Mouse (Mus musculus) embryonic facial prominence, embryonic 10.5 days (tissue): ENCODE measurements at regions not wholly inside any gene's neighbourhood (a gene's known extent, or its start where the extent isn't known, plus 50 kb on each side); places are given as distances from the start of the nearest gene placed in this dataset.

Experiments used
- DNase-seq: peaks from one replicate; pipeline ENCODE4 v3.0.0-alpha.2; 2017; ENCODE audit warnings: low spot score
- H3K27ac ChIP-seq: fragments of 300-500 bp; sonication (generic); replicated peaks from 2 replicates; pipeline ENCODE4 v1.5.1; 2016; ENCODE audit warnings: mild to moderate bottlenecking
- H3K27me3 ChIP-seq: fragments of 300-500 bp; sonication (generic); replicated peaks from 2 replicates; pipeline ENCODE4 v1.6.1; 2016; ENCODE audit warnings: low read depth, mild to moderate bottlenecking; ENCODE audit not compliant: poor library complexity, severe bottlenecking
- H3K36me3 ChIP-seq: fragments of 300-500 bp; sonication (generic); replicated peaks from 2 replicates; pipeline ENCODE4 v1.6.1; 2016; ENCODE audit warnings: mild to moderate bottlenecking, moderate library complexity
- H3K4me1 ChIP-seq: fragments of 300-500 bp; sonication (generic); 2 replicates; pipeline ENCODE4 v1.6.1; 2016
- H3K4me3 ChIP-seq: fragments of 300-500 bp; sonication (generic); 2 replicates; pipeline ENCODE4 v1.5.1; 2016; ENCODE audit warnings: mild to moderate bottlenecking, moderate library complexity
- H3K9me3 ChIP-seq: fragments of 300-500 bp; sonication (generic); 2 replicates; pipeline ENCODE4 v1.6.1; 2016; ENCODE audit warnings: mild to moderate bottlenecking
- WGBS: fragments of 180-500 bp; shearing (Covaris S2); methylation state at CpG from one replicate; pipeline ENCODE4 v1.1.7; 2016; 5-methylcytosine and 5-hydroxymethylcytosine counted together

DNA sequence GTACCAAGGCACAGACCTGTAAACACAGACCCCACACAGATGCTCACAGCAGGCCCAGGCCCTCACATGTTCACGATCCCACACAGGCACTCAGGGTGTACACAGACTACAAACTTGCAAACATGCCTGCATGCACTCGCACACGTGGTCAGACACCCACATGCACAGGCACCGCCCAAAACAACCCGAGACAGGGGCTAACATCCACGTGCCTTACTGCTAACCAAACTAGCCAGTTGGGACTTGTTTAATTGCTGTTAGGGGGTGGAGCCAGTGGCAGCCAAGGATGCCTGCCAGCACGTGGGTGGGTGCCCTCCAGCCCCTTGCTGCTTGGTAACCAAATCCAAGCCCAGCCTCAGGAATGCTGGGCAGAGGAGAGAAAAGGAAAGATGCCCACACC lies 116.6 kb upstream of the Ccnd1 start:
- WGBS: 58% methylated on average over 7 of the region's 7 CpGs
- Histone ChIP-seq H3K9me3 (peaks cover 6% of the 10 kb centered on the region; the same call in 1 of the 2 replicates), H3K36me3 (no peaks in the 10 kb centered on the region), H3K4me3 (no peak overlapping the region), H3K27ac (no peak overlapping the region), H3K4me1 (peaks cover 8% of the 10 kb centered on the region; the same call in 1 of the 2 replicates), H3K27me3 (no peaks in the 10 kb centered on the region)
- DNase-seq: no peak

DNA sequence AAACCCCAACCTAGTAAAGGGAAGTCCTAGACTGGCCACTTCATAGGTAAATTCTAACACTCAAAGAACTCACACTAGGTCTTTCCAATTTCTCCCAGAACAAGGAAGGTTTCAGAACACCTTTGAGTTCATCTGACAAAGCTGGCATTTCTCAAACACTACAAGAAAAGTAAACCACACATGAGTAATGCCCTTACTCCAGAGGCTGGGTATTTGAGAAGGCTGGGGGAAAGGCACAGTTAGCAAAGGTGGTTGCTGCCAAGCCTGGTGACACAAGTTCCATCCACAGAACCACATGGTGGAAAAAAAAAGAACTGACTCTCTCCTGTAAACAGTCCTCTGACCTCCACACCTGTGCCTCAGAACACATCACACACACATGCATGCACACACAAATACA lies 111.9 kb upstream of the Ccnd1 start:
- Histone ChIP-seq H3K36me3 (no peaks in the 10 kb centered on the region), H3K9me3 (peaks cover 6% of the 10 kb centered on the region; the same call in 1 of the 2 replicates), H3K4me3 (no peak overlapping the region), H3K27me3 (no peaks in the 10 kb centered on the region), H3K4me1 (peaks cover 18% of the 10 kb centered on the region), H3K27ac (no peak overlapping the region)
- no peak for DNase-seq

- H3K4me3 ChIP-seq: no peak overlapping the region
- no peak overlapping the region for H3K27ac ChIP-seq
- H3K27me3 ChIP-seq: no peaks in the 10 kb centered on the region
- H3K36me3 ChIP-seq: no peaks in the 10 kb centered on the region
- H3K9me3 ChIP-seq: peaks cover 6% of the 10 kb centered on the region; the same call in 1 of the 2 replicates
- WGBS: 91% methylated on average over 3 of the region's 3 CpGs
- H3K4me1 ChIP-seq: peaks cover 11% of the 10 kb centered on the region
- DNase-seq: no peak
These were observed 111.0 kb upstream of the Ccnd1 start for GRCm38 (mm10) chr7:145050729-145051128.

DNA sequence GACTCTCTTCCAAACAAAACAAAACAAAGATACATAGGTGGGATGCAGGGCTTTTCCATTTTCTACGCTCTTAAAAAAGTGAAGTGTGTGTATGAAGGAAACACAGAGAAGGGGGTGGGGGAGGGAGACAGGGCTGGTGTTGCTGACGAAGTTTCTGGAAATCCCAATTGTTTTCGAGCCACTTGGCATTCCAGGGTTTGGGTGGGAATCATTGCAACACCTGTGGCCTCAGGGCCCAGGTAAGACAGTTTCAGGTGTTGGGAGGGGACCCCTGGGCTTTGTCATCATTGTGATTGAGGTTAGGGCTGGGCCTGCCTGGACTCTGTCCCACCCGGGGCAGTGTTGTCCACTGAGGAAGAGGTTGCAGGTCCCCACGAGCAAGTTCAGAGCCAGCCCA lies 108.8 kb upstream of the Ccnd1 start:
- no peak for DNase-seq
- WGBS: 80% methylated on average over 5 of the region's 5 CpGs
- H3K27me3 ChIP-seq: no peaks in the 10 kb centered on the region
- no peaks in the 10 kb centered on the region for H3K9me3 ChIP-seq
- H3K4me1 ChIP-seq: peaks cover 17% of the 10 kb centered on the region
- H3K36me3 ChIP-seq: no peaks in the 10 kb centered on the region
- H3K4me3 ChIP-seq: no peak overlapping the region
- no peak overlapping the region for H3K27ac ChIP-seq

- Histone ChIP-seq H3K36me3 (no peaks in the 10 kb centered on the region), H3K4me3 (no peak overlapping the region), H3K4me1 (peaks cover 19% of the 10 kb centered on the region), H3K9me3 (no peaks in the 10 kb centered on the region), H3K27ac (peak overlapping the region; percentile 57), H3K27me3 (no peaks in the 10 kb centered on the region)
- no peak for DNase-seq
- 66% methylated on average over 7 of the region's 7 CpGs for WGBS
These were observed 108.2 kb upstream of the Ccnd1 start for GRCm38 (mm10) chr7:145047771-145048480.

DNA sequence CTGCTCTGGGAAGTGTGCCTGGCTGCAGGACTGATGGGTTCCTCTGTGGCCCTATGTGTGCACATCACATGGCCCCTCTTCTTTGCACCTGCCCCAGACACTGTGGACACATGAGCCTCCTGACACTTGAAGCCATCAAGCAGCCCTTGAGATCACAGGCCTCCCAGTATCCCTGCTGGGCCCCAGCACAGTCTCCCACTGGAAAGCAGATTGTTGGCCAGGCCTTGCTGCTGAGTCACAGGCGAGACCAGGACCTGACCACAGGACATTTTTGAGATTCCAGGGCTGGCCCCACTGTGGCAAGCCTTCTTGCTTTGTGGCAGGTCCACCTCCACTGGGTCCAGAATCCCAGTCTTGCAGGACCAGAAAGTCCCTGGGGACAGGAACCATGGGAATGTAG lies 105.5 kb upstream of the Ccnd1 start:
- Histone ChIP-seq H3K4me1 (peaks cover 24% of the 10 kb centered on the region), H3K9me3 (no peaks in the 10 kb centered on the region), H3K36me3 (no peaks in the 10 kb centered on the region), H3K27ac (peak overlapping the region; percentile 15; the same call in 1 of the 2 replicates), H3K4me3 (no peak overlapping the region), H3K27me3 (no peaks in the 10 kb centered on the region)
- WGBS: 66% methylated on average over 1 of the region's 1 CpGs
- no peak for DNase-seq

DNA sequence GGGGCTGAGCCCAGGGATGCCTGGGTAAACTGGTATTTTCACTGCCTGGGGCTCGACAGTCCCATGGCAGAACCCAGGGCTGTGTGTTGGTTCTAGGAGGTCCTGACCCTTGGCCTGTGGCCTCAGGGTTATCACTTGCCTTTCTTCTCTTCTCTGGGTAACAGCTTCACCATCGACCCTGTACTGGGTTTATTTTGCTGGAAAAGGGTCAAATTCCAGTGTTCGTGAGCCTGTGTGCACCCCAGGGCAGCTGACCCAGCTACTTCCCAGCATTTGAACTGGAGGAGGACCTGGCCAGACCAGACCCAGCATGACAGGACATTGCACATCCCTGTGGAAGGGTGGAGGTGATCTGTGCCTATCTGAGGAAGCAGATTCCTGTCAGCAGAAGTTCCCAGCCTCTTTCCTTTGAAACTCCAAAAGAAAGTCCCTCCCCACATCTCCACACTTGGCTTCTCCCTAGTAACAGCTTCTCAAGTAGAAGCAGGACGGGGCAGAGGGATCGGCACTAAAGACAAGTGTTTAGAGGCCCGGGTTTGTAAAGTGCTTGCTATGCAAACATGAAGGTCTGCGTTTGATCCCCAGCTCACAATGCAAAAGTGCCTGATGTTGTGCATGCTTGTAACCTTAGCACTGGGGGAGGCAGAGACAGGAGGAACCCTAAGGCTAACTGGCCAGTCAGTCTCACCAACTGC lies 103.9 kb upstream of the Ccnd1 start:
- no peak overlapping the region for H3K4me3 ChIP-seq
- no peak overlapping the region for H3K27ac ChIP-seq
- H3K27me3 ChIP-seq: no peaks in the 10 kb centered on the region
- no peak for DNase-seq
- peaks cover 24% of the 10 kb centered on the region for H3K4me1 ChIP-seq
- 50% methylated on average over 7 of the region's 7 CpGs for WGBS
- no peaks in the 10 kb centered on the region for H3K36me3 ChIP-seq
- no peaks in the 10 kb centered on the region for H3K9me3 ChIP-seq

- DNase-seq: no peak
- peaks cover 4% of the 10 kb centered on the region; the same call in 1 of the 2 replicates for H3K27me3 ChIP-seq
These were observed 101.1 kb upstream of the Ccnd1 start for GRCm38 (mm10) chr7:145040871-145041270.

GRCm38 (mm10) chr7:145034385-145034784 lies 94.7 kb upstream of the Ccnd1 start:
- Histone ChIP-seq H3K36me3 (no peaks in the 10 kb centered on the region), H3K27ac (no peak overlapping the region), H3K4me1 (peaks cover 42% of the 10 kb centered on the region), H3K27me3 (peaks cover 25% of the 10 kb centered on the region), H3K9me3 (no peaks in the 10 kb centered on the region), H3K4me3 (no peak overlapping the region)
- WGBS: 58% methylated on average over 1 of the region's 1 CpGs
- no peak for DNase-seq

More at GRCm38 (mm10) chr7:145040871-145041270, 101.1 kb upstream of the Ccnd1 start:
- WGBS: 81% methylated on average over 8 of the region's 8 CpGs
- Histone ChIP-seq H3K4me1 (peaks cover 13% of the 10 kb centered on the region; the same call in 1 of the 2 replicates), H3K27ac (0 out of 2 replicates have a peak overlapping the region, but pooled peaks have one; percentile 20), H3K9me3 (no peaks in the 10 kb centered on the region), H3K36me3 (no peaks in the 10 kb centered on the region), H3K4me3 (no peak overlapping the region)

GRCm38 (mm10) chr7:145031275-145031674 lies 91.5 kb upstream of the Ccnd1 start:
- no peaks in the 10 kb centered on the region for H3K9me3 ChIP-seq
- WGBS: 13% methylated on average over 7 of the region's 7 CpGs
- H3K4me3 ChIP-seq: peak overlapping the region; percentile 51
- H3K27ac ChIP-seq: peak overlapping the region; percentile 86
- no peaks in the 10 kb centered on the region for H3K36me3 ChIP-seq
- peaks cover 42% of the 10 kb centered on the region for H3K4me1 ChIP-seq
- H3K27me3 ChIP-seq: peaks cover 38% of the 10 kb centered on the region
- DNase-seq: no peak

GRCm38 (mm10) chr7:145030635-145031141 lies 91.0 kb upstream of the Ccnd1 start:
- H3K9me3 ChIP-seq: no peaks in the 10 kb centered on the region
- H3K36me3 ChIP-seq: no peaks in the 10 kb centered on the region
- peak overlapping the region; percentile 86 for H3K27ac ChIP-seq
- peak; percentile 94 for DNase-seq
- peaks cover 46% of the 10 kb centered on the region for H3K4me1 ChIP-seq
- 2% methylated on average over 22 of the region's 22 CpGs for WGBS
- H3K4me3 ChIP-seq: peak overlapping the region; percentile 51
- H3K27me3 ChIP-seq: peaks cover 38% of the 10 kb centered on the region

- 80% methylated on average over 4 of the region's 4 CpGs for WGBS
- Histone ChIP-seq H3K9me3 (no peaks in the 10 kb centered on the region), H3K4me1 (peaks cover 47% of the 10 kb centered on the region), H3K36me3 (no peaks in the 10 kb centered on the region), H3K27ac (0 out of 2 replicates have a peak overlapping the region, but pooled peaks have one; percentile 86), H3K27me3 (peaks cover 38% of the 10 kb centered on the region), H3K4me3 (no peak overlapping the region)
- DNase-seq: no peak
These were observed 89.9 kb upstream of the Ccnd1 start for GRCm38 (mm10) chr7:145029622-145030021.
